Mouse (Mus musculus): ENCODE measurements at regions not wholly inside any gene's neighbourhood (a gene's known extent, or its start where the extent isn't known, plus 50 kb on each side); places are given as distances from the start of the nearest gene placed in this dataset.

DNA sequence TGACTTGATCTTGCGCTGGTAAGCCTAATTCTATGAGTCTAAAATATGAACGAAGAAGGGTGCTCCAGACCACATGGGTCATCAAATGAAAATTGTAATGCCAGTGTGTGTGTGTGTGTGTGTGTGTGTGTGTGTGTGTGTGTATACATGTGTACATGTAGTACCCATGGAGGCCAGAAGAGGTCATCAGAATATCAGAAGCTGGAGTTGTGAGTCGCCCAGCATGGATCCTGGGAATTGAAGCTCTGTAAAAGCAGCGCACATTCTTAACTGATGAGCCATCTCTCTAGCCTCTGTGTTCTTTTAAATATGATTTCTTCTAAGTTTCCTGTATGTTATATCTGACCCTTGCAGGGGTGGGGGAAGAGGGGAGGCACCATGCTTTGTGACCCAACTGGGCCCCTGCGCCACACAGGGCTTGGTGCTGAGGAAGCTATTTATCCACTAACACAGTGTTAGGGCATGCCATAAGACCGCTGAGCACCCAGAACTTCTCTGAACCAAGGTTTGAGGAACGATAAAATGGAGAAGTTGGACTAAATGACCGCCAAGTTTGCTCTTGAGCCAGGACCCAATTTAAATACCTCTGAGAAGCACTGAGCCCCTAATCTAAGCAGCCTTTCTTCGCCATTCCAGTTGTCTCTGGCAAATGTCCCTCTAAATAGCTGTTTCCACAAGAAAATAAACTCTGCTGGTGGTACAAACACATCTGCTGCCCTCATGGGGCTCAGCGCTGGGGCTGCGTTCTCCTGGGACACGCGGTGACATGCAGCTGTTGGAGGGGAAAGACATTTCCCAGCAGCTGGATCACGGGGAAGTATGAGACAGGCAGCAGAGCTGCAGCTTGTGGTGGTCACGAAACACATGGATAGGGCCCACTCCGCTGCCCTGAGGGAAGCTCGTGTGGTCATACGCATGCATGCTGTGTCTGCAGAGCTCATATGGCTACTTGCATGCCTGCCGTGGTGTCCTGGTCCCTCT is 59.6 kb upstream of the Otos start:
- ATAC-seq (replicated peaks in 1 of 2; ENCODE audit: insufficient read depth in 1 of 2, low FRiP score in 2 of 2, low TSS enrichment in 1 of 2, low read depth in 1 of 2, poor library complexity in 2 of 2, severe bottlenecking in 2 of 2), result peak in 1 of 2 experiments; percentile 53; a peak in 1 of 4 replicates

DNA sequence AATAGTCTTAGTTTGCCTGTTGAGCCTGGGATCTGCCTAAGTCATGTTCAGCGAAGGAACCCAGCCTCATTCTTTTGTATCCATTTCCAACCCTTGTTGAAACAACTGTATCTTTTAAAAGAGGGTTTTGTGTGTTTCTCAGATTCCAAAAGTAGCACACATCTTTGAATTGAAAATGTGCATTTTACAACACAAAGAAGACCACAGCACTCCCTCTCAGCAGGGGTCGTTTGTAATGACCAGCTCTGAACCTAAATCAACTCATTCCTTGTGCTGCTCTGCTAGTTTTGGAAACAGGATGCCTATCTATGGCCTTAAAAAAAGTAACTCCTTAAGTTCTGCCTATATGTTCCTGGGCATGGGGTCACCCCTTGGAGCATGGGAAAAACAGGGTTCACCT is 58.8 kb upstream of the Otos start:
- ATAC-seq (replicated peaks in 1 of 2; ENCODE audit: insufficient read depth in 1 of 2, low FRiP score in 2 of 2, low TSS enrichment in 1 of 2, low read depth in 1 of 2, poor library complexity in 2 of 2, severe bottlenecking in 2 of 2), result no peak

DNA sequence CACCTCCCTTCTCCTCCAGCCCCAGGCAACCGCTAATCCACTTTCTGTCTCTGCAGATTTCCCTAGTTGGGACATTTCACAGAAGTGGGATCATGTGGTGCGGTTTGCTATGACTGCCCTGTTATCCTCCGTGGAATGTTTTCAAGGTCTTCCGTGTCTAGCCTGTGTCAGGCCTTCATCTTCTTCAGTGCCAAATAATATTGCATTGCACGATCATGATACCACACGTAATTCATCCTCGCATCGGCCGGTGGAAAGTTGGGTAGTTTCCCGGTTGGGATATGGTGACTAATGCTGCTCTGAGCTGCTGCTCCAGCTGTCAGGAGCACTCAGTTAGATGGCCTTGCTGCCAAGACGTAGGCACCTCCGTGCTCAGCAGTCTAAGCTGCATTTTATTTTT is 55.3 kb upstream of the Otos start:
- no peak for ATAC-seq (replicated peaks in 1 of 2; ENCODE audit: insufficient read depth in 1 of 2, low FRiP score in 2 of 2, low TSS enrichment in 1 of 2, low read depth in 1 of 2, poor library complexity in 2 of 2, severe bottlenecking in 2 of 2)

DNA sequence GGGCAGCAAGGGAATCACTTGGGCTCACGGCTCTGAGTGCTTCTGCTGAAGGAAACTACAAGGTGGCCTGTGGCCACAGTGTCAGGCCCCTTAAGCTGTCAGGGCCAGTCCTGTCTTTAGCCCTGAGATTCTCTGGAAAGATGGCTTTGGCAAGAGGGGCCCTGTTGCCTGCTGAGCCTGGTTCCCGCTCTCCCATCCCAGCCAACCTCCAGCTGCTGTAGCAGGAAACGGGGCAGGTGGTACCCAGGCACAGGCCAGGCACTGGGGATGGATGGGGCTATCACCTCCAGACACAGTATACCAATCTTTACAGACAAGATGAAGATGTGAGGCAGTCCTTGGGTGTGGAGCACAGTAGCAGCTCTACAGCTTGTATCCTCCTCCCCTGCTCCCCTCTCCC is 54.6 kb upstream of the Otos start:
- ATAC-seq (replicated peaks in 1 of 2; ENCODE audit: insufficient read depth in 1 of 2, low FRiP score in 2 of 2, low TSS enrichment in 1 of 2, low read depth in 1 of 2, poor library complexity in 2 of 2, severe bottlenecking in 2 of 2), result no peak

DNA sequence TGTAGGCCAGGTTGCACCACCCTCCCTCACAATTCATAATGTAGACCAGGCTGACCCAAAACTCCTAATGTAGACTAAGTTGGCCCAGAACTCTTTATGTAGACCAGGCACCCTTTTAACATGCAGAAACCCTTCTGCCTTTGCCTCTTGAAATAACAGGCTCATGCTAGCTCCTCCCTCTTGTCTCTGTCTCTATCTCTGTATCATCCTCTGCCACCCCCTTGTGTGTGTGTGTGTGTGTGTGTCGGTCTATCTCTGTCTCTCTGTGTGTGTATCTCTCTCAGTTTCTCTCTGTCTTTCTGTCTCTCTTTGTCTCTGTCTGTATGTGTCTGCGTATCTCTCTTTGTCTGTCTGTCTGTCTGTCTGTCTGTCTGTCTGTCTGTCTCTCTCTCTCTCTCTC is 51.5 kb upstream of the Otos start:
- ATAC-seq (replicated peaks in 1 of 2; ENCODE audit: insufficient read depth in 1 of 2, low FRiP score in 2 of 2, low TSS enrichment in 1 of 2, low read depth in 1 of 2, poor library complexity in 2 of 2, severe bottlenecking in 2 of 2), result no peak

DNA sequence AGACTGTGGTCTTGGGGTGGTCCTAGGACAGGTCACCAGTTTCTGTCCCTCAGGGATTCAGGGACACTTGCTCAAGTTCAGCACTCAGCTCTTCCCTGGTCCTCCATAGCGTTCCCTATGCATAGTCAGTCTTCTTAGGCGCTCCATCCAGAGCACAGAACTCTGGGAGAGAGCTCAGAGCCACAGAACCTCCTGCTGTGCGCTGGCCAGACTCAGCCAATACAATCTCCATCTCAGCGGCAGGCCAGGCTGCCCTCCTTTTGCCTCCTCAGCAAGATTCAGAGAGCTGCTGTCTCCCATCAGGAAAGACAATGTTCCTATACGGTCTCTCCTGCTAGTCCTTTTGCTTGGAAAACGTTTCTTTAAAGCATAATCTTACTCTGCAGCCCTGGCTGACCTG is 51.1 kb upstream of the Otos start:
- no peak for ATAC-seq (replicated peaks in 1 of 2; ENCODE audit: insufficient read depth in 1 of 2, low FRiP score in 2 of 2, low TSS enrichment in 1 of 2, low read depth in 1 of 2, poor library complexity in 2 of 2, severe bottlenecking in 2 of 2)

DNA sequence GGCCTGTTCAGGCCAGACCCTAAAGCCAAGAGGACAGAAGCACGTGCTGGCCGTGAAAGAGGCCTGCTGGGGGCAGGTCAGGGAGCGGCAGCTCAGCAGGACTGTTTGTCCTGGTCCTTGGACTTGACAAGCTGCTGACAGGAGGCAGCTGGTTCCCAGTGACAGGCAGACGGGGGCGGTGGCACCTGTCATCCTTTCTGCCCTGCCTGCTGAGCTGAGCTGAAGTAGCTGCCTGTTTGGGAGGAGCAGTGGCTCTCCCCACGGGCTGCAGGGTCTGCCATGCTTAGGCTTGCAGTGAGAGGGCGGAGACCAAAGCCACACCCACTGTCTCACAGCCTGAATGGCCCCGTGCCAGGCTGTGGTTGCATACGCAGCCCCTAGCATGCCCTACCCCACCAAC is 50.4 kb upstream of the Otos start:
- ATAC-seq (replicated peaks in 1 of 2; ENCODE audit: insufficient read depth in 1 of 2, low FRiP score in 2 of 2, low TSS enrichment in 1 of 2, low read depth in 1 of 2, poor library complexity in 2 of 2, severe bottlenecking in 2 of 2), result peak; percentile 74 to 79

DNA sequence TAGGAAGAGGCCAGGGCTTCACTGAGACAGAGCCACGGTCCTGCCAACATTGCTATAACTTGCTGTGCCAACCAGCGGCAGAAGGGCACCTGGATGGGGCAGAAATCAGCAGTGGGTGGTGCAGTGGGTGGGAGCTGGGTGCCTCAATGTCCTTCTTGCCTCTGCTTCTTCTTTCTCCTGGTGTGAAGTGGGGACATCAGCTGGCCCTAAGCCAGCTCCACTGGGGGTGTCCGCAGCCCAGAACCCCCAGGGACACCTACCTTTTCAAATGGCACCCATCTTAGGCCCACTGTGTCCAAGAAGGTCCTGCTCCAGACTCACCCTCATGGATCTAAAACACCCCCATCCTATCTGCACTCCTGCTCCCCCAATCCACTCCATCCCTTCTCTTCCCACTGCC is 49.9 kb upstream of the Otos start:
- ATAC-seq (replicated peaks in 1 of 2; ENCODE audit: insufficient read depth in 1 of 2, low FRiP score in 2 of 2, low TSS enrichment in 1 of 2, low read depth in 1 of 2, poor library complexity in 2 of 2, severe bottlenecking in 2 of 2), result no peak

All from hematopoietic stem cell, adult 5-6 weeks (primary cell).